Mouse (Mus musculus) hindbrain, embryonic 14.5 days (tissue): ENCODE data around the gene Mfsd1. TPM values are rescaled to one million over a fixed set of nuclear protein-coding genes. Genes with fewer than 3 reads are reported as not detected.

Experiments used
- ATAC-seq: fragments of 200-750 bp; cut with Nextera tagmentation; 2 replicates; pipeline ENCODE4 v1.8.0; 2017; ENCODE audit warnings: moderate number of reproducible peaks, mild to moderate bottlenecking, moderate TSS enrichment, moderate library complexity; ENCODE audit not compliant: low FRiP score
- DNase-seq: peaks from one replicate; pipeline ENCODE4 v3.0.0-alpha.2; 2015; ENCODE audit warnings: low spot score
- H3K27ac ChIP-seq: fragments of 300-500 bp; sonication (generic); 2 replicates; pipeline ENCODE4 v1.5.1; 2014; ENCODE audit warnings: mild to moderate bottlenecking, moderate library complexity
- H3K27me3 ChIP-seq: fragments of 300-500 bp; sonication (generic); 2 replicates; pipeline ENCODE4 v1.6.1; 2014; ENCODE audit warnings: mild to moderate bottlenecking, low read length, mixed read lengths; ENCODE audit not compliant: control insufficient read depth, insufficient read depth
- H3K36me3 ChIP-seq: fragments of 300-500 bp; sonication (generic); replicated peaks from 2 replicates; pipeline ENCODE4 v1.6.1; 2014; ENCODE audit not compliant: control insufficient read depth, insufficient read depth
- H3K4me1 ChIP-seq: fragments of 300-500 bp; sonication (generic); replicated peaks from 2 replicates; pipeline ENCODE4 v1.6.1; 2014; ENCODE audit warnings: antibody characterized with exemption, low read length, mixed read lengths; ENCODE audit not compliant: control insufficient read depth, insufficient read depth
- H3K4me2 ChIP-seq: fragments of 300-500 bp; sonication (generic); replicated peaks from 2 replicates; pipeline ENCODE4 v1.6.1; 2014; ENCODE audit warnings: mild to moderate bottlenecking, moderate library complexity
- H3K4me3 ChIP-seq: fragments of 300-500 bp; sonication (generic); replicated peaks from 2 replicates; pipeline ENCODE4 v1.5.1; 2014; ENCODE audit warnings: mild to moderate bottlenecking, low read length
- H3K9ac ChIP-seq: fragments of 300-500 bp; sonication (generic); 2 replicates; pipeline ENCODE4 v1.6.1; 2014
- H3K9me3 ChIP-seq: fragments of 300-500 bp; sonication (generic); 2 replicates; pipeline ENCODE4 v1.6.1; 2016; ENCODE audit warnings: low read length; ENCODE audit not compliant: control insufficient read depth
- whole genome bisulfite sequencing: fragments of 180-500 bp; shearing (Covaris S2); extraction: QIAGEN DNeasy Blood & Tissue Kit; methylation state at CpG from one replicate; pipeline ENCODE4 v1.1.7; 2014; 5-methylcytosine and 5-hydroxymethylcytosine counted together
- polyA plus RNA-seq: library from polyadenylated mRNA; unstranded; fragments of >200 nt; fragmentation: Nextera tagmentation; extraction: Ambion mirVana; gene quantifications from 2 replicates; pipeline ENCODE4 v1.2.1, GENCODE M21; 2014

Gene Mfsd1
- polyA plus RNA-seq, 1 experiment from 2014 or later, result 35.4 TPM

- peaks cover 61% of the 10 kb centered on the region for H3K36me3 ChIP-seq
- no peaks in the 10 kb centered on the region for H3K9me3 ChIP-seq
- H3K4me3 ChIP-seq, result no peak overlapping the region
- no peak for DNase-seq
- no peaks in the 10 kb centered on the region for H3K27me3 ChIP-seq
- no peak overlapping the region for H3K27ac ChIP-seq
- H3K4me1 ChIP-seq, result peaks cover 10% of the 10 kb centered on the region; the same call in 1 of the 2 replicates
- no peak overlapping the region for H3K9ac ChIP-seq
- 95% methylated on average over 2 of the region's 2 CpGs for WGBS
- H3K4me2 ChIP-seq, result no peak overlapping the region
- no peak for ATAC-seq
Observed at GRCm38 (mm10) chr3:67586511-67586910, 4.0 kb downstream of the Mfsd1 start.

- Histone ChIP-seq H3K4me2 (no peak overlapping the region), H3K36me3 (peaks cover 71% of the 10 kb centered on the region), H3K4me3 (no peak overlapping the region), H3K4me1 (peaks cover 10% of the 10 kb centered on the region; the same call in 1 of the 2 replicates), H3K27me3 (no peaks in the 10 kb centered on the region), H3K27ac (no peak overlapping the region), H3K9me3 (no peaks in the 10 kb centered on the region), H3K9ac (no peak overlapping the region)
- ATAC-seq (no peak), DNase-seq (no peak)
- WGBS, result 87% methylated on average over 9 of the region's 9 CpGs
Observed at GRCm38 (mm10) chr3:67587430-67587829, 4.9 kb downstream of the Mfsd1 start.

GRCm38 (mm10) chr3:67601616-67602138 is 19.1 kb downstream of the Mfsd1 start:
- no peak overlapping the region for H3K27ac ChIP-seq
- 94% methylated on average over 13 of the region's 13 CpGs for WGBS
- no peaks in the 10 kb centered on the region for H3K4me1 ChIP-seq
- H3K9me3 ChIP-seq, result no peaks in the 10 kb centered on the region
- ATAC-seq, result no peak
- H3K36me3 ChIP-seq, result peaks cover 67% of the 10 kb centered on the region
- H3K9ac ChIP-seq, result no peak overlapping the region
- no peaks in the 10 kb centered on the region for H3K27me3 ChIP-seq
- H3K4me3 ChIP-seq, result no peak overlapping the region
- no peak for DNase-seq
- no peak overlapping the region for H3K4me2 ChIP-seq

GRCm38 (mm10) chr3:67618222-67618621 is 35.7 kb downstream of the Mfsd1 start:
- Histone ChIP-seq H3K27ac (no peak overlapping the region), H3K4me3 (no peak overlapping the region), H3K9ac (no peak overlapping the region), H3K4me1 (no peaks in the 10 kb centered on the region), H3K9me3 (no peaks in the 10 kb centered on the region), H3K27me3 (no peaks in the 10 kb centered on the region), H3K36me3 (no peaks in the 10 kb centered on the region), H3K4me2 (no peak overlapping the region)
- DNase-seq (no peak), ATAC-seq (no peak)

GRCm38 (mm10) chr3:67624629-67625028 is 42.1 kb downstream of the Mfsd1 start:
- Histone ChIP-seq H3K4me2 (no peak overlapping the region), H3K4me1 (no peaks in the 10 kb centered on the region), H3K27ac (no peak overlapping the region), H3K36me3 (no peaks in the 10 kb centered on the region), H3K9me3 (no peaks in the 10 kb centered on the region), H3K9ac (no peak overlapping the region), H3K27me3 (no peaks in the 10 kb centered on the region), H3K4me3 (no peak overlapping the region)
- DNase-seq, result peak; percentile 74
- 77% methylated on average over 1 of the region's 1 CpGs for WGBS
- peak; percentile 71; the same call in 1 of the 2 replicates for ATAC-seq

- H3K27me3 ChIP-seq, result no peaks in the 10 kb centered on the region
- no peak overlapping the region for H3K4me2 ChIP-seq
- H3K27ac ChIP-seq, result no peak overlapping the region
- 92% methylated on average over 3 of the region's 3 CpGs for WGBS
- H3K4me1 ChIP-seq, result peaks cover 9% of the 10 kb centered on the region; the same call in 1 of the 2 replicates
- no peak overlapping the region for H3K4me3 ChIP-seq
- no peak overlapping the region for H3K9ac ChIP-seq
- H3K36me3 ChIP-seq, result no peaks in the 10 kb centered on the region
- DNase-seq (no peak), ATAC-seq (no peak)
- no peaks in the 10 kb centered on the region for H3K9me3 ChIP-seq
Observed at GRCm38 (mm10) chr3:67643135-67643534, 60.6 kb downstream of the Mfsd1 start.

GRCm38 (mm10) chr3:67645640-67646466 is 63.3 kb downstream of the Mfsd1 start:
- H3K27me3 ChIP-seq, result no peaks in the 10 kb centered on the region
- H3K9ac ChIP-seq, result no peak overlapping the region; the same call in 1 of the 2 replicates
- no peak overlapping the region for H3K4me3 ChIP-seq
- H3K4me2 ChIP-seq, result no peak overlapping the region
- DNase-seq (peak; percentile 36), ATAC-seq (peak; percentile 48; the same call in 1 of the 2 replicates)
- H3K27ac ChIP-seq, result peak overlapping the region; percentile 74
- no peaks in the 10 kb centered on the region for H3K9me3 ChIP-seq
- no peaks in the 10 kb centered on the region for H3K36me3 ChIP-seq
- H3K4me1 ChIP-seq, result peaks cover 9% of the 10 kb centered on the region; the same call in 1 of the 2 replicates
- 31% methylated on average over 7 of the region's 7 CpGs for WGBS

Other genes with a start within 250 kb of the Mfsd1 start
- 28.7 and 45.3 TPM in 2 replicates for gene Mlf1, start 208.6 kb upstream of the Mfsd1 start, polyA plus RNA-seq
- gene Gm17402, start 207.6 kb upstream of the Mfsd1 start, polyA plus RNA-seq, result not detected in 2 replicates
- 34.3 and 35.6 TPM in 2 replicates for gene Gfm1, start 152.6 kb upstream of the Mfsd1 start, polyA plus RNA-seq
- 195 and 204 TPM in 2 replicates for gene Lxn, start 118.8 kb upstream of the Mfsd1 start, polyA plus RNA-seq
- gene Rarres1, start 67.2 kb upstream of the Mfsd1 start, polyA plus RNA-seq, result 2.1 and 2.4 TPM in 2 replicates